Mouse (Mus musculus) urinary bladder, adult 2 months (tissue): ENCODE measurements around the gene Gper1. TPM values are rescaled to one million over a fixed set of nuclear protein-coding genes. Genes with fewer than 3 reads are reported as not detected.
A peak's percentile ranks its signal among the peaks of the same experiment; 100 is the strongest.

ENCODE experiments used
- DNase-seq: peaks from one replicate; pipeline ENCODE4 v3.0.0; 2022; ENCODE audit warnings: low spot score
- polyA plus RNA-seq: library from polyadenylated mRNA; depleted of rRNA; stranded (reverse); fragments of >200 nt; gene quantifications from 2 replicates; pipeline ENCODE4 v1.2.3, GENCODE M21; 2012; rRNA removed

The Gper1 gene
- 0.96 and 1.5 TPM in 2 replicates for polyA plus RNA-seq

- DNase-seq: no peak
Measured at GRCm38 (mm10) chr5:139423026-139423865, at the start of gene Gper1. Gene Gper1 (plus strand): TSS chr5:139423151.

GRCm38 (mm10) chr5:139373889-139374444, 49.0 kb upstream of the Gper1 start:
- DNase-seq: no peak

GRCm38 (mm10) chr5:139374841-139375240, 48.1 kb upstream of the Gper1 start:
- no peak for DNase-seq

GRCm38 (mm10) chr5:139377468-139378270, 45.3 kb upstream of the Gper1 start, which contains the start of gene Gpr146:
Gene Gpr146 (plus strand): TSS chr5:139377697.
- no peak for DNase-seq

GRCm38 (mm10) chr5:139378271-139378556, 44.7 kb upstream of the Gper1 start:
- DNase-seq: no peak

GRCm38 (mm10) chr5:139378986-139379629, 43.8 kb upstream of the Gper1 start:
- DNase-seq: no peak

GRCm38 (mm10) chr5:139379771-139380384, 43.1 kb upstream of the Gper1 start:
- DNase-seq: no peak

GRCm38 (mm10) chr5:139380385-139381248, 42.3 kb upstream of the Gper1 start:
- peak; percentile 85 for DNase-seq

GRCm38 (mm10) chr5:139381586-139382513, 41.1 kb upstream of the Gper1 start:
- DNase-seq: no peak

- no peak for DNase-seq
Measured at GRCm38 (mm10) chr5:139382760-139383159, 40.2 kb upstream of the Gper1 start.

GRCm38 (mm10) chr5:139383234-139383633, 39.7 kb upstream of the Gper1 start:
- no peak for DNase-seq

- DNase-seq: no peak
Measured at GRCm38 (mm10) chr5:139384531-139384930, 38.4 kb upstream of the Gper1 start.

- no peak for DNase-seq
Measured at GRCm38 (mm10) chr5:139386047-139386446, 36.9 kb upstream of the Gper1 start.

GRCm38 (mm10) chr5:139387329-139388194, 35.4 kb upstream of the Gper1 start:
- no peak for DNase-seq

- DNase-seq: no peak
Measured at GRCm38 (mm10) chr5:139388195-139388570, 34.8 kb upstream of the Gper1 start.

- DNase-seq: no peak
Measured at GRCm38 (mm10) chr5:139388694-139389675, 34.0 kb upstream of the Gper1 start.

GRCm38 (mm10) chr5:139389676-139390061, 33.3 kb upstream of the Gper1 start:
- peak; percentile 54 for DNase-seq
